Mouse (Mus musculus) forebrain, embryonic 11.5 days (tissue): Measurements from ENCODE around the gene Rtn4rl1. TPM values are rescaled to one million over a fixed set of nuclear protein-coding genes. Genes with fewer than 3 reads are reported as not detected.

Experiments
- ATAC-seq: fragments of 200-750 bp; cut with Nextera tagmentation; replicated peaks from 2 replicates; pipeline ENCODE4 v1.8.0; 2017; ENCODE audit warnings: moderate TSS enrichment; ENCODE audit not compliant: low FRiP score
- DNase-seq: peaks from one replicate; pipeline ENCODE4 v3.0.0-alpha.2; 2017; ENCODE audit warnings: low spot score
- H3K27ac ChIP-seq: fragments of 300-500 bp; sonication (generic); 2 replicates; pipeline ENCODE4 v1.5.1; 2014; ENCODE audit warnings: low read depth, low read length
- H3K27me3 ChIP-seq: fragments of 300-500 bp; sonication (generic); 2 replicates; pipeline ENCODE4 v1.6.1; 2014; ENCODE audit warnings: mild to moderate bottlenecking, low read length, mixed read lengths; ENCODE audit not compliant: control insufficient read depth, insufficient read depth
- H3K36me3 ChIP-seq: fragments of 300-500 bp; sonication (generic); 2 replicates; pipeline ENCODE4 v1.6.1; 2014; ENCODE audit warnings: mild to moderate bottlenecking, low read length, moderate library complexity, mixed read lengths; ENCODE audit not compliant: control insufficient read depth, insufficient read depth
- H3K4me1 ChIP-seq: fragments of 300-500 bp; sonication (generic); replicated peaks from 2 replicates; pipeline ENCODE4 v1.6.1; 2014; ENCODE audit warnings: low read length, mixed read lengths; ENCODE audit not compliant: control insufficient read depth, insufficient read depth
- H3K4me2 ChIP-seq: fragments of 300-500 bp; sonication (generic); 2 replicates; pipeline ENCODE4 v1.6.1; 2014; ENCODE audit warnings: low read depth, mild to moderate bottlenecking, low read length, moderate library complexity, mixed read lengths; ENCODE audit not compliant: severe bottlenecking
- H3K4me3 ChIP-seq: fragments of 300-500 bp; sonication (generic); 2 replicates; pipeline ENCODE4 v1.5.1; 2014; ENCODE audit warnings: low read depth, low read length
- H3K9ac ChIP-seq: fragments of 300-500 bp; sonication (generic); 2 replicates; pipeline ENCODE4 v1.6.1; 2014; ENCODE audit warnings: low read length
- H3K9me3 ChIP-seq: fragments of 300-500 bp; sonication (generic); 2 replicates; pipeline ENCODE4 v1.6.1; 2016; ENCODE audit warnings: low read length, mixed read lengths; ENCODE audit not compliant: control insufficient read depth
- WGBS: fragments of 180-500 bp; shearing (Covaris S2); extraction: QIAGEN DNeasy Blood & Tissue Kit; methylation state at CpG from one replicate; pipeline ENCODE4 v1.1.7; 2014; 5-methylcytosine and 5-hydroxymethylcytosine counted together
- polyA plus RNA-seq: library from polyadenylated mRNA; unstranded; fragments of >200 nt; fragmentation: Nextera tagmentation; extraction: Ambion mirVana; gene quantifications from 2 replicates; pipeline ENCODE4 v1.2.1, GENCODE M21; 2014

Gene Rtn4rl1
- polyA plus RNA-seq, 1 experiment from 2014 or later, result 1.1 TPM

DNA sequence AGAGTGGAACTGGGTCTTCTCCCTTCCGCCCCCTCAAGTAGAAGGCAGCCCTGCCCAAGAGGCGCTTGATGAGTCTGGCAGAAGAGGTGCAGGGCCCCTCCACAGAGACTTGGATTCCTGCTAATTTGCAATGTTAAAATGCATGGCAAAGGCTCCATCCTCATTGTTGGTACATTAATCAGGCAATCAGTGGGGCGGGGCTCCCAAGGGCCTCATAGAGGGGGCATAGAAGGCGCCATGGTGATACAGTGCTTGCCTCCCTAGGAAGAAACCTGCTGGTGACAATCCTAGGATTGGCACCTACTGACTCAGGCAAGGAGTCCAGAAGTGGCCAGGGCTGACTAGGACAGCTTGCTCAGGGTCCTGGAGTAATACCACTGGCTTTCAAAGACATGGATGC is 68.1 kb downstream of the Rtn4rl1 start:
- H3K27me3 ChIP-seq, result no peaks in the 10 kb centered on the region; the same call in 1 of the 2 replicates
- no peak overlapping the region for H3K4me3 ChIP-seq
- no peak overlapping the region for H3K9ac ChIP-seq
- WGBS, result 75% methylated on average over 4 of the region's 4 CpGs
- no peaks in the 10 kb centered on the region for H3K36me3 ChIP-seq
- H3K4me1 ChIP-seq, result peaks cover 9% of the 10 kb centered on the region
- no peaks in the 10 kb centered on the region for H3K9me3 ChIP-seq
- DNase-seq (no peak), ATAC-seq (no peak)
- no peak overlapping the region for H3K27ac ChIP-seq
- no peak overlapping the region for H3K4me2 ChIP-seq

- no peak for DNase-seq
- ATAC-seq, result no peak
- H3K9ac ChIP-seq, result no peak overlapping the region
- no peak overlapping the region for H3K4me3 ChIP-seq
- H3K36me3 ChIP-seq, result no peaks in the 10 kb centered on the region
- H3K27me3 ChIP-seq, result no peaks in the 10 kb centered on the region; the same call in 1 of the 2 replicates
- H3K4me1 ChIP-seq, result peaks cover 9% of the 10 kb centered on the region
- WGBS, result 91% methylated on average over 3 of the region's 3 CpGs
- H3K9me3 ChIP-seq, result no peaks in the 10 kb centered on the region
- H3K4me2 ChIP-seq, result no peak overlapping the region
- H3K27ac ChIP-seq, result no peak overlapping the region
Observed at GRCm38 (mm10) chr11:75262181-75262580, 68.6 kb downstream of the Rtn4rl1 start.

DNA sequence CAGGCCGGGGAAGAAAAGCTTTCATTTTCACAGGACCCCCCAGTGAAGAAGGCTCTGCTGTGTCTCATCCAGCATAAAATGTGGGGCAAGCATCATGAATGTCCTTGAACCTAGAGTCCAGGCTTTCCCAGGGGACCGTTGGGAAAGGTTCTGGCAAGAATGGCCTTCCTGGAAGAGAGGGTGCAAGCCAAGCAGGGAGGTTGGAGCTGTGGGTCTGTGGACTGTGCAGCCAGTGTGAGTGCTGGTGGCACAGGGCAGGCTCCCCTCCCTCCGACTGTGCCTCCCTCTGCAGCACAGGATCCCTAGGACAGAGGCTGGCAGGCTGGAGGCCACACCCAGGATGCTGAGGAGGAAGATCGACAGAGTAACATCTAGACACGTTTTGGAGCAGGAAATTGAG is 69.2 kb downstream of the Rtn4rl1 start:
- H3K9ac ChIP-seq, result no peak overlapping the region
- H3K27me3 ChIP-seq, result peaks cover 2% of the 10 kb centered on the region; the same call in 1 of the 2 replicates
- H3K27ac ChIP-seq, result no peak overlapping the region
- H3K36me3 ChIP-seq, result no peaks in the 10 kb centered on the region
- no peak overlapping the region for H3K4me3 ChIP-seq
- H3K9me3 ChIP-seq, result no peaks in the 10 kb centered on the region
- ATAC-seq, result no peak
- WGBS, result 70% methylated on average over 5 of the region's 5 CpGs
- no peak for DNase-seq
- H3K4me2 ChIP-seq, result no peak overlapping the region
- peaks cover 9% of the 10 kb centered on the region for H3K4me1 ChIP-seq

DNA sequence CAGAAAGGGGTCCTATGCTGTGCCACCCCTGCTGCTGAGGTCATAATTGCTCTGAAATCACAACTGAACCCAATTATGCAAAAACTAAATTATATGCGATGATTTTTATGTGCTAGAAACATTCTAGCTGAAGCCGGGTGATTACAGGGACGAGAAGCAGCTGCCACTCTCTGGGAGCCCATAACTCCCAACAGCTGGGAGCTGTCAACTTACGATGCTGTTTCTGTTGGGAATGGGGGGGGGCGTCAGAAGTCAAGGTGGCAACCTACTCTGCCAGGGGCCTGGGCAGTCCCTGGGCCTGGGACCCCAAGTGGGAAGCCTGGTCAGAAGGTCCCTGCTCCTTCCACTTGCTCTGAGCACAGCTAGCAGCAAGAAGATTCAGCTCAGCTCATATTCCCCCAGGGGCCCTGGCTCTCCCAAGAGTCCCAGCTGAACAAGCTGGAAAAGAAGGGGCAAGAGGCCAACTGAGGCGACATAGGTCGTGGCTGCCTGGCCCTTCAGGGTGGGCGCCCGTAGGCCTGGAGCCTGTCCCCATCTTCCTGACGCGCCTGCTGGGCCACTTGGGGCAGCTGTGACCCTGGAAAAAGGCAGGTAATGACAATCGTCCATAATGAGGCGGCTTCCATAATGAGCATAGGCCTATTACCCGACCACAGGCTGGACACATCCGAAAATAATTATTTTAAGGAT is 69.8 kb downstream of the Rtn4rl1 start:
- Histone ChIP-seq H3K4me1 (peaks cover 9% of the 10 kb centered on the region), H3K27ac (no peak overlapping the region), H3K4me3 (no peak overlapping the region), H3K9me3 (no peaks in the 10 kb centered on the region), H3K36me3 (no peaks in the 10 kb centered on the region), H3K4me2 (no peak overlapping the region), H3K27me3 (peaks cover 2% of the 10 kb centered on the region; the same call in 1 of the 2 replicates), H3K9ac (no peak overlapping the region)
- DNase-seq (peak; percentile 65), ATAC-seq (0 out of 2 replicates have a peak, but pooled peaks have one; percentile 29)
- 51% methylated on average over 15 of the region's 15 CpGs for WGBS

- H3K27ac ChIP-seq, result no peak overlapping the region
- no peaks in the 10 kb centered on the region for H3K36me3 ChIP-seq
- H3K27me3 ChIP-seq, result peaks cover 2% of the 10 kb centered on the region; the same call in 1 of the 2 replicates
- no peaks in the 10 kb centered on the region for H3K9me3 ChIP-seq
- H3K4me3 ChIP-seq, result no peak overlapping the region
- H3K4me2 ChIP-seq, result no peak overlapping the region
- 44% methylated on average over 6 of the region's 6 CpGs for WGBS
- H3K9ac ChIP-seq, result no peak overlapping the region
- peaks cover 9% of the 10 kb centered on the region for H3K4me1 ChIP-seq
- ATAC-seq, result peak; percentile 51
- DNase-seq, result peak; percentile 67
Observed at GRCm38 (mm10) chr11:75263964-75264312, 70.4 kb downstream of the Rtn4rl1 start.

DNA sequence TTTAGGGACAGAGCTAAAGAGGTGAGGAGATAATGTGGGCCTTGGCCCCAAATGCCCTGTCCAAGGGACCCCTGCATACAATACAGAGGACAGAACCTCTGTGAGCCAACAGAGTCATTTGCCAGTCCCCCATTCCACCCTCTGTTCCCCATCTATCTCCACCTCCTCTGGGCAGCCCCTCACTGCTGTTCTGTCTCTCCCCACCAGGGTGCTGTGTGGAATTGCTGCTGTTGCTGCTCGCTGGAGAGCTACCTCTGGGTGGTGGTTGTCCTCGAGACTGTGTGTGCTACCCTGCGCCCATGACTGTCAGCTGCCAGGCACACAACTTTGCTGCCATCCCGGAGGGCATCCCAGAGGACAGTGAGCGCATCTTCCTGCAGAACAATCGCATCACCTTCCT is 71.0 kb downstream of the Rtn4rl1 start:
- 93% methylated on average over 6 of the region's 6 CpGs for WGBS
- no peaks in the 10 kb centered on the region for H3K9me3 ChIP-seq
- no peak overlapping the region for H3K9ac ChIP-seq
- peaks cover 9% of the 10 kb centered on the region for H3K4me1 ChIP-seq
- 0 out of 2 replicates have a peak overlapping the region, but pooled peaks have one; percentile 6 for H3K27ac ChIP-seq
- H3K4me3 ChIP-seq, result no peak overlapping the region
- no peaks in the 10 kb centered on the region for H3K36me3 ChIP-seq
- peaks cover 2% of the 10 kb centered on the region; the same call in 1 of the 2 replicates for H3K27me3 ChIP-seq
- DNase-seq (no peak), ATAC-seq (no peak)
- no peak overlapping the region for H3K4me2 ChIP-seq

DNA sequence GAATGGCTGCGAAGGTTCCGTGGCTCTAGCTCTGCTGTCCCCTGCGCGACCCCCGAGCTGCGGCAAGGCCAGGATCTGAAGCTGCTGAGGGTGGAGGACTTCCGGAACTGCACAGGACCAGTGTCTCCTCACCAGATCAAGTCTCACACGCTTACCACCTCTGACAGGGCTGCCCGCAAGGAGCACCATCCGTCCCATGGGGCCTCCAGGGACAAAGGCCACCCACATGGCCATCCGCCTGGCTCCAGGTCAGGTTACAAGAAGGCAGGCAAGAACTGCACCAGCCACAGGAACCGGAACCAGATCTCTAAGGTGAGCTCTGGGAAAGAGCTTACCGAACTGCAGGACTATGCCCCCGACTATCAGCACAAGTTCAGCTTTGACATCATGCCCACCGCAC is 72.0 kb downstream of the Rtn4rl1 start:
- DNase-seq (no peak), ATAC-seq (no peak)
- H3K9ac ChIP-seq, result no peak overlapping the region
- 67% methylated on average over 15 of the region's 15 CpGs for WGBS
- no peaks in the 10 kb centered on the region for H3K9me3 ChIP-seq
- H3K36me3 ChIP-seq, result no peaks in the 10 kb centered on the region
- H3K4me1 ChIP-seq, result peaks cover 9% of the 10 kb centered on the region
- H3K27ac ChIP-seq, result no peak overlapping the region
- peaks cover 2% of the 10 kb centered on the region; the same call in 1 of the 2 replicates for H3K27me3 ChIP-seq
- no peak overlapping the region for H3K4me2 ChIP-seq
- H3K4me3 ChIP-seq, result no peak overlapping the region

DNA sequence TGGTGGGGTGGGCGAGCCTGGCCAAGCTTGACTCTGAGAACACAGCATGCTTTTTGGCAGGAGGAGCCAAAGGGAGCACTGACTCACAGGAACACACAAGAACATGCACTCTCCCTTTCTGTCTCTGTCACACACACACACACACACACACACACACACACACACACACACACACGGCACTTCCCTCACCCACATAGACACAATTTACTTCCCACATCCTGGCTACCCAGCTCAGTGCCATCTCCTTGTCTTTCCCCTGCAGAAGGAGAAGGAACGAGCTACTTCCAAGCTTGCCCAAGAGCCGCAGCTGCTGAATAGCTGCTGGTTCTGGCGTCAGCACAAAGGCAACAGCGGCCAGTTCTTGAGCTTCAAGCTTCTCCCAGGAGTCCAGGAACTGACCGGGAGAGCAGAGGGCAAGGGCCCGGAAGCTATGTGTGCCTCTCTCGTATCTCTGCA is 74.3 kb downstream of the Rtn4rl1 start:
- Histone ChIP-seq H3K4me3 (no peak overlapping the region), H3K9me3 (no peaks in the 10 kb centered on the region), H3K27ac (no peak overlapping the region), H3K36me3 (no peaks in the 10 kb centered on the region), H3K4me2 (no peak overlapping the region), H3K27me3 (peaks cover 2% of the 10 kb centered on the region; the same call in 1 of the 2 replicates), H3K4me1 (peaks cover 7% of the 10 kb centered on the region), H3K9ac (no peak overlapping the region)
- ATAC-seq (no peak), DNase-seq (no peak)
- WGBS, result 63% methylated on average over 9 of the region's 9 CpGs

DNA sequence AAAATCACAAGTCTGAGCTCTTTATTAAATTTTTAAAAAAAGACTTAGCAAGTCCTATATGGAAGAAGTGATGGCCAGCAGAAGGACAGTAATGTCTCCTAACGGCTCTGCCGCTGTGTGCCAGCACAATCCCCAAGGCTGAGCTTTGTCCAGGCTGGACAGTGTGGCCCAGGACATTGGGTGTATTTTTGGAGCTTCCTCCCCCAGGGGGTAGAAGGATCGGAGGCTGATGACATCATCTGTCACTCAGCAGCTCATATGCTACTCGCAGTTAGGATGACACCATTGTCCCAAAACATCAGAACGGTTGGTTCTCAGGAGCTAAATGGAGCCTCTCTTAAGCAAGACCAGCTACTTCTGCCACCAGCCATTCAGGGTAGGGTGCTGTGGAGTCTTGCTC is 74.9 kb downstream of the Rtn4rl1 start:
- ATAC-seq, result no peak
- WGBS, result 77% methylated on average over 5 of the region's 5 CpGs
- no peaks in the 10 kb centered on the region for H3K9me3 ChIP-seq

More for the DNA sequence above, 74.9 kb downstream of the Rtn4rl1 start:
- peaks cover 9% of the 10 kb centered on the region for H3K4me1 ChIP-seq
- H3K4me2 ChIP-seq, result no peak overlapping the region
- H3K36me3 ChIP-seq, result no peaks in the 10 kb centered on the region
- no peak overlapping the region for H3K27ac ChIP-seq
- no peak overlapping the region for H3K4me3 ChIP-seq
- H3K27me3 ChIP-seq, result peaks cover 2% of the 10 kb centered on the region; the same call in 1 of the 2 replicates
- H3K9ac ChIP-seq, result no peak overlapping the region
- no peak for DNase-seq
